Mouse (Mus musculus) liver, postnatal 0 days (tissue): ENCODE measurements around the gene Mospd3.

Experiments
- CTCF ChIP-seq: sonication (generic); IDR thresholded peaks from 2 replicates; pipeline ENCODE4 v1.5.1; 2016; ENCODE audit warnings: antibody characterized with exemption, low read depth
- EP300 ChIP-seq: IDR thresholded peaks from 2 replicates; pipeline ENCODE4 v1.6.1; 2016; ENCODE audit warnings: antibody characterized with exemption, low read depth, mild to moderate bottlenecking

DNA sequence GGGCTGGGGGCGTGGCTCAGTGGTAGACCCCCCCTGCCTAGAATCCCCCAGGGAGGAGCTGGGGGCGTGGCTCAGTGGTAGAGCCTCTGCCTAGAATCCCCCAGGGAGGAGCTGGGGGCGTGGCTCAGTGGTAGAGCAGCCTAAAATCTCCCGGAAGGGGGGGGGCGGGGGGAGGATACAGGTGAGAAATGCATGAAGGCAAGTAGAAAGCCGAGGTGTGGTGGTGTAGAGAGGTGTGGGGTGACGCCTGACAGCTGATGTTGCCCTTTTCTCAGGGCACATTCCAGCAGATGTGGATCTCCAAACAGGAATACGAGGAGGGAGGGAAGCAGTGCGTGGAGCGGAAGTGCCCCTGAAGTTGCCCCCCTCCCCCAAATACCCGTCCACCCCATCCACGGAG is 31.8 kb downstream of the Mospd3 start:
- no peak for TF ChIP-seq CTCF
- TF ChIP-seq EP300: no peak
